Mouse (Mus musculus): ENCODE results near the gene 4930402H24Rik. TPM values are rescaled to one million over a fixed set of nuclear protein-coding genes. Genes with fewer than 3 reads are reported as not detected.

The 4930402H24Rik gene
- polyA plus RNA-seq, 1 experiment from 2014 or later, result 40.6 TPM

- 63% methylated on average over 4 of the region's 4 CpGs for WGBS
- no peaks in the 10 kb centered on the region for H3K36me3 ChIP-seq
- no peak overlapping the region for H3K9ac ChIP-seq
- H3K4me1 ChIP-seq, result no peaks in the 10 kb centered on the region
- no peaks in the 10 kb centered on the region for H3K9me3 ChIP-seq (replicated peaks)
- no peak overlapping the region for H3K4me3 ChIP-seq (replicated peaks)
- H3K4me2 ChIP-seq, result no peak overlapping the region
- H3K27me3 ChIP-seq, result no peaks in the 10 kb centered on the region
- H3K27ac ChIP-seq, result no peak overlapping the region
- ATAC-seq (replicated peaks; ENCODE audit: low FRiP score), result no peak
Measured at GRCm38 (mm10) chr2:130849688-130850087, 56.5 kb downstream of the 4930402H24Rik start.

- no peak overlapping the region for H3K27ac ChIP-seq
- no peak overlapping the region for H3K9ac ChIP-seq
- H3K36me3 ChIP-seq, result no peaks in the 10 kb centered on the region
- ATAC-seq (replicated peaks; ENCODE audit: low FRiP score), result no peak
- H3K9me3 ChIP-seq (replicated peaks), result no peaks in the 10 kb centered on the region
- WGBS, result 83% methylated on average over 4 of the region's 4 CpGs
- no peak overlapping the region for H3K4me2 ChIP-seq
- H3K4me3 ChIP-seq (replicated peaks), result no peak overlapping the region
- no peaks in the 10 kb centered on the region for H3K4me1 ChIP-seq
- H3K27me3 ChIP-seq, result no peaks in the 10 kb centered on the region
Measured at GRCm38 (mm10) chr2:130848313-130848712, 57.9 kb downstream of the 4930402H24Rik start.

GRCm38 (mm10) chr2:130843623-130844022 lies 62.6 kb downstream of the 4930402H24Rik start:
- peaks cover 13% of the 10 kb centered on the region for H3K4me1 ChIP-seq
- H3K4me3 ChIP-seq (replicated peaks), result no peak overlapping the region
- no peaks in the 10 kb centered on the region for H3K9me3 ChIP-seq (replicated peaks)
- H3K9ac ChIP-seq, result no peak overlapping the region
- no peak overlapping the region for H3K4me2 ChIP-seq
- no peak overlapping the region for H3K27ac ChIP-seq
- ATAC-seq (replicated peaks; ENCODE audit: low FRiP score), result no peak
- 56% methylated on average over 2 of the region's 2 CpGs for WGBS
- no peaks in the 10 kb centered on the region for H3K36me3 ChIP-seq
- peaks cover 3% of the 10 kb centered on the region; the same call in 1 of the 2 replicates for H3K27me3 ChIP-seq

GRCm38 (mm10) chr2:130840846-130841245 lies 65.4 kb downstream of the 4930402H24Rik start:
- peak; percentile 80; the same call in 1 of the 2 replicates for ATAC-seq (replicated peaks; ENCODE audit: low FRiP score)
- Histone ChIP-seq H3K4me1 (peaks cover 21% of the 10 kb centered on the region), H3K9me3 (replicated peaks) (no peaks in the 10 kb centered on the region), H3K4me2 (peak overlapping the region; percentile 77), H3K27me3 (peaks cover 3% of the 10 kb centered on the region; the same call in 1 of the 2 replicates), H3K36me3 (0 out of 2 replicates have a peak, but pooled peaks cover 3% of the 10 kb centered on the region), H3K4me3 (replicated peaks) (peak overlapping the region; percentile 98), H3K27ac (peak overlapping the region; percentile 45; the same call in 1 of the 2 replicates), H3K9ac (no peak overlapping the region)
- 4% methylated on average over 4 of the region's 4 CpGs for WGBS

GRCm38 (mm10) chr2:130839874-130840661 lies 66.1 kb downstream of the 4930402H24Rik start:
- H3K36me3 ChIP-seq, result 0 out of 2 replicates have a peak, but pooled peaks cover 8% of the 10 kb centered on the region
- H3K9me3 ChIP-seq (replicated peaks), result no peaks in the 10 kb centered on the region
- under 1% methylated on average over 77 of the region's 77 CpGs for WGBS
- H3K9ac ChIP-seq, result peak overlapping the region; percentile 89
- peaks cover 21% of the 10 kb centered on the region for H3K4me1 ChIP-seq
- peak; percentile 91 for ATAC-seq (replicated peaks; ENCODE audit: low FRiP score)
- peaks cover 3% of the 10 kb centered on the region; the same call in 1 of the 2 replicates for H3K27me3 ChIP-seq
- peak overlapping the region; percentile 96 for H3K27ac ChIP-seq
- peak overlapping the region; percentile 98 for H3K4me3 ChIP-seq (replicated peaks)
- peak overlapping the region; percentile 77 for H3K4me2 ChIP-seq

GRCm38 (mm10) chr2:130839528-130839873 lies 66.7 kb downstream of the 4930402H24Rik start:
- peaks cover 21% of the 10 kb centered on the region for H3K4me1 ChIP-seq
- 0% methylated on average over 19 of the region's 19 CpGs for WGBS
- no peaks in the 10 kb centered on the region for H3K9me3 ChIP-seq (replicated peaks)
- peak overlapping the region; percentile 89 for H3K9ac ChIP-seq
- H3K4me3 ChIP-seq (replicated peaks), result peak overlapping the region; percentile 98
- peak overlapping the region; percentile 77 for H3K4me2 ChIP-seq
- peak overlapping the region; percentile 96 for H3K27ac ChIP-seq
- peak; percentile 62 for ATAC-seq (replicated peaks; ENCODE audit: low FRiP score)
- H3K36me3 ChIP-seq, result 0 out of 2 replicates have a peak, but pooled peaks cover 11% of the 10 kb centered on the region
- H3K27me3 ChIP-seq, result peaks cover 3% of the 10 kb centered on the region; the same call in 1 of the 2 replicates

- H3K4me1 ChIP-seq, result peaks cover 21% of the 10 kb centered on the region
- ATAC-seq (replicated peaks; ENCODE audit: low FRiP score), result no peak
- peak overlapping the region; percentile 96 for H3K27ac ChIP-seq
Measured at GRCm38 (mm10) chr2:130839084-130839483, 67.1 kb downstream of the 4930402H24Rik start.

GRCm38 (mm10) chr2:130838131-130838530 lies 68.1 kb downstream of the 4930402H24Rik start:
- ATAC-seq (replicated peaks; ENCODE audit: low FRiP score), result no peak
- H3K27ac ChIP-seq, result no peak overlapping the region
- no peak overlapping the region for H3K9ac ChIP-seq
- H3K4me3 ChIP-seq (replicated peaks), result no peak overlapping the region; the same call in 1 of the 2 replicates
- no peaks in the 10 kb centered on the region for H3K9me3 ChIP-seq (replicated peaks)
- peak overlapping the region; percentile 77 for H3K4me2 ChIP-seq
- H3K27me3 ChIP-seq, result peaks cover 3% of the 10 kb centered on the region; the same call in 1 of the 2 replicates
- 90% methylated on average over 1 of the region's 1 CpGs for WGBS
- H3K4me1 ChIP-seq, result peaks cover 21% of the 10 kb centered on the region
- 0 out of 2 replicates have a peak, but pooled peaks cover 11% of the 10 kb centered on the region for H3K36me3 ChIP-seq

More at GRCm38 (mm10) chr2:130839084-130839483, 67.1 kb downstream of the 4930402H24Rik start:
- Histone ChIP-seq H3K36me3 (0 out of 2 replicates have a peak, but pooled peaks cover 11% of the 10 kb centered on the region), H3K27me3 (peaks cover 3% of the 10 kb centered on the region; the same call in 1 of the 2 replicates), H3K4me2 (peak overlapping the region; percentile 77), H3K4me3 (replicated peaks) (peak overlapping the region; percentile 98), H3K9ac (peak overlapping the region; percentile 89), H3K9me3 (replicated peaks) (no peaks in the 10 kb centered on the region)
- WGBS, result 2% methylated on average over 10 of the region's 10 CpGs

- no peak overlapping the region for H3K4me3 ChIP-seq (replicated peaks)
- 82% methylated on average over 3 of the region's 3 CpGs for WGBS
- H3K4me2 ChIP-seq, result no peak overlapping the region
- H3K27me3 ChIP-seq, result no peaks in the 10 kb centered on the region
- no peak overlapping the region for H3K27ac ChIP-seq
- H3K4me1 ChIP-seq, result peaks cover 14% of the 10 kb centered on the region
- H3K9ac ChIP-seq, result no peak overlapping the region
- ATAC-seq (replicated peaks; ENCODE audit: low FRiP score), result no peak
- H3K9me3 ChIP-seq (replicated peaks), result no peaks in the 10 kb centered on the region
- H3K36me3 ChIP-seq, result peaks cover 17% of the 10 kb centered on the region; the same call in 1 of the 2 replicates
Measured at GRCm38 (mm10) chr2:130833699-130834098, 72.5 kb downstream of the 4930402H24Rik start.

GRCm38 (mm10) chr2:130832582-130832981 lies 73.6 kb downstream of the 4930402H24Rik start:
- H3K4me2 ChIP-seq, result no peak overlapping the region
- no peaks in the 10 kb centered on the region for H3K27me3 ChIP-seq
- H3K9ac ChIP-seq, result no peak overlapping the region
- 59% methylated on average over 1 of the region's 1 CpGs for WGBS
- H3K9me3 ChIP-seq (replicated peaks), result no peaks in the 10 kb centered on the region
- H3K36me3 ChIP-seq, result peaks cover 17% of the 10 kb centered on the region; the same call in 1 of the 2 replicates
- no peak for ATAC-seq (replicated peaks; ENCODE audit: low FRiP score)
- no peak overlapping the region for H3K27ac ChIP-seq
- H3K4me3 ChIP-seq (replicated peaks), result no peak overlapping the region
- peaks cover 6% of the 10 kb centered on the region; the same call in 1 of the 2 replicates for H3K4me1 ChIP-seq

- no peak for ATAC-seq (replicated peaks; ENCODE audit: low FRiP score)
- no peaks in the 10 kb centered on the region for H3K9me3 ChIP-seq (replicated peaks)
- H3K27ac ChIP-seq, result no peak overlapping the region
- no peak overlapping the region for H3K4me2 ChIP-seq
- no peak overlapping the region for H3K4me3 ChIP-seq (replicated peaks)
- H3K36me3 ChIP-seq, result peaks cover 17% of the 10 kb centered on the region; the same call in 1 of the 2 replicates
- H3K27me3 ChIP-seq, result no peaks in the 10 kb centered on the region
- peaks cover 6% of the 10 kb centered on the region; the same call in 1 of the 2 replicates for H3K4me1 ChIP-seq
- 81% methylated on average over 2 of the region's 2 CpGs for WGBS
- no peak overlapping the region for H3K9ac ChIP-seq
Measured at GRCm38 (mm10) chr2:130832012-130832411, 74.2 kb downstream of the 4930402H24Rik start.

GRCm38 (mm10) chr2:130830236-130830635 lies 76.0 kb downstream of the 4930402H24Rik start:
- Histone ChIP-seq H3K36me3 (peaks cover 15% of the 10 kb centered on the region; the same call in 1 of the 2 replicates), H3K4me2 (no peak overlapping the region), H3K4me1 (peaks cover 6% of the 10 kb centered on the region; the same call in 1 of the 2 replicates), H3K9me3 (replicated peaks) (no peaks in the 10 kb centered on the region), H3K27me3 (no peaks in the 10 kb centered on the region), H3K4me3 (replicated peaks) (no peak overlapping the region), H3K27ac (no peak overlapping the region), H3K9ac (no peak overlapping the region)
- 85% methylated on average over 3 of the region's 3 CpGs for WGBS
- ATAC-seq (replicated peaks; ENCODE audit: low FRiP score), result no peak

All from kidney, embryonic 15.5 days (tissue).